Mouse (Mus musculus) forebrain, embryonic 15.5 days (tissue): ENCODE measurements at regions not wholly inside any gene's neighbourhood (a gene's known extent, or its start where the extent isn't known, plus 50 kb on each side); places are given as distances from the start of the nearest gene placed in this dataset.

Experiments used
- ATAC-seq: fragments of 200-750 bp; cut with Nextera tagmentation; replicated peaks from 2 replicates; pipeline ENCODE4 v1.8.0; 2017; ENCODE audit warnings: mild to moderate bottlenecking, moderate TSS enrichment, moderate library complexity
- H3K27ac ChIP-seq: fragments of 300-500 bp; sonication (generic); replicated peaks from 2 replicates; pipeline ENCODE4 v1.5.1; 2015; ENCODE audit warnings: mild to moderate bottlenecking, inconsistent platforms
- H3K27me3 ChIP-seq: fragments of 300-500 bp; sonication (generic); 2 replicates; pipeline ENCODE4 v1.6.1; 2015; ENCODE audit warnings: inconsistent platforms
- H3K36me3 ChIP-seq: fragments of 300-500 bp; sonication (generic); 2 replicates; pipeline ENCODE4 v1.6.1; 2015; ENCODE audit warnings: mild to moderate bottlenecking, inconsistent platforms
- H3K4me1 ChIP-seq: fragments of 300-500 bp; sonication (generic); 2 replicates; pipeline ENCODE4 v1.6.1; 2015; ENCODE audit warnings: inconsistent platforms
- H3K4me2 ChIP-seq: fragments of 300-500 bp; sonication (generic); replicated peaks from 2 replicates; pipeline ENCODE4 v1.6.1; 2015; ENCODE audit warnings: mild to moderate bottlenecking, inconsistent platforms
- H3K4me3 ChIP-seq: fragments of 300-500 bp; sonication (generic); 2 replicates; pipeline ENCODE4 v1.5.1; 2015; ENCODE audit warnings: mild to moderate bottlenecking, inconsistent platforms
- H3K9ac ChIP-seq: fragments of 300-500 bp; sonication (generic); replicated peaks from 2 replicates; pipeline ENCODE4 v1.6.1; 2015; ENCODE audit warnings: mild to moderate bottlenecking, inconsistent platforms
- H3K9me3 ChIP-seq: fragments of 300-500 bp; sonication (generic); 2 replicates; pipeline ENCODE4 v1.6.1; 2016; ENCODE audit warnings: inconsistent platforms
- WGBS: fragments of 180-500 bp; shearing (Covaris S2); methylation state at CpG from one replicate; pipeline ENCODE4 v1.1.7; 2015; ENCODE audit warnings: mixed read lengths; 5-methylcytosine and 5-hydroxymethylcytosine counted together

GRCm38 (mm10) chr17:7656503-7656902, 170.6 kb downstream of the Fndc1 start:
- WGBS, result 72% methylated on average over 1 of the region's 1 CpGs
- no peaks in the 10 kb centered on the region for H3K9me3 ChIP-seq

GRCm38 (mm10) chr17:7655966-7656365, 171.1 kb downstream of the Fndc1 start:
- Histone ChIP-seq H3K27ac (no peak overlapping the region), H3K4me1 (no peaks in the 10 kb centered on the region), H3K9ac (no peak overlapping the region), H3K27me3 (no peaks in the 10 kb centered on the region), H3K4me3 (no peak overlapping the region), H3K36me3 (no peaks in the 10 kb centered on the region), H3K9me3 (no peaks in the 10 kb centered on the region), H3K4me2 (no peak overlapping the region)
- ATAC-seq, result no peak
- 89% methylated on average over 6 of the region's 6 CpGs for WGBS

More at GRCm38 (mm10) chr17:7656503-7656902, 170.6 kb downstream of the Fndc1 start:
- Histone ChIP-seq H3K27me3 (no peaks in the 10 kb centered on the region), H3K27ac (no peak overlapping the region), H3K36me3 (no peaks in the 10 kb centered on the region), H3K4me3 (no peak overlapping the region), H3K4me2 (no peak overlapping the region), H3K4me1 (no peaks in the 10 kb centered on the region), H3K9ac (no peak overlapping the region)
- no peak for ATAC-seq

- no peaks in the 10 kb centered on the region for H3K27me3 ChIP-seq
- no peaks in the 10 kb centered on the region for H3K36me3 ChIP-seq
- no peak overlapping the region for H3K9ac ChIP-seq
- H3K27ac ChIP-seq, result no peak overlapping the region
- ATAC-seq, result no peak
- H3K4me1 ChIP-seq, result no peaks in the 10 kb centered on the region
- 67% methylated on average over 7 of the region's 7 CpGs for WGBS
- no peaks in the 10 kb centered on the region for H3K9me3 ChIP-seq
- H3K4me3 ChIP-seq, result no peak overlapping the region
- H3K4me2 ChIP-seq, result no peak overlapping the region
These were observed 173.0 kb downstream of the Fndc1 start for GRCm38 (mm10) chr17:7654064-7654564.

GRCm38 (mm10) chr17:7652037-7652436, 175.1 kb downstream of the Fndc1 start:
- H3K4me3 ChIP-seq, result no peak overlapping the region
- H3K9ac ChIP-seq, result no peak overlapping the region
- H3K36me3 ChIP-seq, result no peaks in the 10 kb centered on the region
- no peaks in the 10 kb centered on the region for H3K4me1 ChIP-seq
- WGBS, result 81% methylated on average over 1 of the region's 1 CpGs
- no peak overlapping the region for H3K27ac ChIP-seq
- H3K9me3 ChIP-seq, result no peaks in the 10 kb centered on the region
- ATAC-seq, result no peak
- no peaks in the 10 kb centered on the region for H3K27me3 ChIP-seq
- H3K4me2 ChIP-seq, result no peak overlapping the region

- ATAC-seq, result no peak
- Histone ChIP-seq H3K9me3 (no peaks in the 10 kb centered on the region), H3K27me3 (no peaks in the 10 kb centered on the region), H3K27ac (no peak overlapping the region), H3K4me1 (no peaks in the 10 kb centered on the region), H3K4me2 (no peak overlapping the region), H3K4me3 (no peak overlapping the region), H3K9ac (no peak overlapping the region), H3K36me3 (no peaks in the 10 kb centered on the region)
- 86% methylated on average over 4 of the region's 4 CpGs for WGBS
These were observed 176.7 kb downstream of the Fndc1 start for GRCm38 (mm10) chr17:7650417-7650816.

- H3K4me1 ChIP-seq, result peaks cover 8% of the 10 kb centered on the region; the same call in 1 of the 2 replicates
- no peaks in the 10 kb centered on the region for H3K36me3 ChIP-seq
- WGBS, result 55% methylated on average over 9 of the region's 9 CpGs
- ATAC-seq, result no peak
- H3K4me2 ChIP-seq, result no peak overlapping the region
- H3K9me3 ChIP-seq, result no peaks in the 10 kb centered on the region
- no peak overlapping the region for H3K4me3 ChIP-seq
- H3K27ac ChIP-seq, result no peak overlapping the region
- H3K9ac ChIP-seq, result no peak overlapping the region
- H3K27me3 ChIP-seq, result no peaks in the 10 kb centered on the region
These were observed 182.1 kb downstream of the Fndc1 start for GRCm38 (mm10) chr17:7644857-7645481.

- H3K9me3 ChIP-seq, result no peaks in the 10 kb centered on the region
- H3K4me1 ChIP-seq, result peaks cover 8% of the 10 kb centered on the region; the same call in 1 of the 2 replicates
- WGBS, result 94% methylated on average over 4 of the region's 4 CpGs
- no peak for ATAC-seq
- H3K27ac ChIP-seq, result no peak overlapping the region
- no peak overlapping the region for H3K4me3 ChIP-seq
- no peaks in the 10 kb centered on the region for H3K36me3 ChIP-seq
- no peaks in the 10 kb centered on the region for H3K27me3 ChIP-seq
- no peak overlapping the region for H3K4me2 ChIP-seq
- no peak overlapping the region for H3K9ac ChIP-seq
These were observed 183.5 kb downstream of the Fndc1 start for GRCm38 (mm10) chr17:7643640-7644039.

GRCm38 (mm10) chr17:7642442-7642887, 184.6 kb downstream of the Fndc1 start:
- 11% methylated on average over 3 of the region's 3 CpGs for whole genome bisulfite sequencing
- ATAC-seq, result peak; percentile 61; the same call in 1 of the 2 replicates
- H3K36me3 ChIP-seq, result no peaks in the 10 kb centered on the region

GRCm38 (mm10) chr17:7634291-7634664, 192.8 kb downstream of the Fndc1 start:
- no peak overlapping the region for H3K9ac ChIP-seq
- H3K4me2 ChIP-seq, result no peak overlapping the region
- 73% methylated on average over 5 of the region's 5 CpGs for WGBS
- H3K9me3 ChIP-seq, result no peaks in the 10 kb centered on the region
- no peak for ATAC-seq
- no peak overlapping the region for H3K27ac ChIP-seq
- no peaks in the 10 kb centered on the region for H3K4me1 ChIP-seq
- no peak overlapping the region for H3K4me3 ChIP-seq
- no peaks in the 10 kb centered on the region for H3K36me3 ChIP-seq
- H3K27me3 ChIP-seq, result no peaks in the 10 kb centered on the region

More at GRCm38 (mm10) chr17:7642442-7642887, 184.6 kb downstream of the Fndc1 start:
- Histone ChIP-seq H3K27me3 (no peaks in the 10 kb centered on the region), H3K9ac (no peak overlapping the region), H3K9me3 (no peaks in the 10 kb centered on the region), H3K4me3 (no peak overlapping the region), H3K4me1 (peaks cover 8% of the 10 kb centered on the region; the same call in 1 of the 2 replicates), H3K27ac (no peak overlapping the region), H3K4me2 (no peak overlapping the region)

- Histone ChIP-seq H3K4me2 (no peak overlapping the region), H3K36me3 (no peaks in the 10 kb centered on the region), H3K27me3 (no peaks in the 10 kb centered on the region), H3K4me1 (no peaks in the 10 kb centered on the region), H3K9ac (no peak overlapping the region), H3K4me3 (no peak overlapping the region), H3K27ac (no peak overlapping the region), H3K9me3 (no peaks in the 10 kb centered on the region)
- ATAC-seq, result no peak
- 77% methylated on average over 9 of the region's 9 CpGs for WGBS
These were observed 193.5 kb downstream of the Fndc1 start for GRCm38 (mm10) chr17:7633382-7634290.

GRCm38 (mm10) chr17:7625746-7626145, 201.4 kb downstream of the Fndc1 start:
- no peaks in the 10 kb centered on the region for H3K9me3 ChIP-seq
- ATAC-seq, result no peak
- H3K4me3 ChIP-seq, result no peak overlapping the region
- WGBS, result 90% methylated on average over 3 of the region's 3 CpGs
- no peaks in the 10 kb centered on the region for H3K36me3 ChIP-seq
- no peak overlapping the region for H3K27ac ChIP-seq
- no peak overlapping the region for H3K4me2 ChIP-seq
- no peaks in the 10 kb centered on the region for H3K4me1 ChIP-seq
- H3K27me3 ChIP-seq, result no peaks in the 10 kb centered on the region
- H3K9ac ChIP-seq, result no peak overlapping the region

GRCm38 (mm10) chr17:7623392-7623791, 203.7 kb downstream of the Fndc1 start:
- no peak overlapping the region for H3K4me3 ChIP-seq
- H3K4me1 ChIP-seq, result no peaks in the 10 kb centered on the region
- H3K9ac ChIP-seq, result no peak overlapping the region
- H3K27me3 ChIP-seq, result no peaks in the 10 kb centered on the region
- no peak for ATAC-seq
- no peaks in the 10 kb centered on the region for H3K9me3 ChIP-seq
- no peak overlapping the region for H3K4me2 ChIP-seq
- no peaks in the 10 kb centered on the region for H3K36me3 ChIP-seq
- H3K27ac ChIP-seq, result no peak overlapping the region
- WGBS, result 92% methylated on average over 3 of the region's 3 CpGs
